Mouse (Mus musculus) lung, embryonic 14.5 days (tissue): Measurements from ENCODE around the gene Shisa9. TPM values are rescaled to one million over a fixed set of nuclear protein-coding genes. Genes with fewer than 3 reads are reported as not detected.
"Not testable (repeated sequence)": the region's sequence is repeated elsewhere in the genome, so short reads cannot be mapped to it uniquely, and the experiment has no call there.

Experiments
- ATAC-seq: fragments of 200-750 bp; cut with Nextera tagmentation; 2 replicates; pipeline ENCODE4 v1.8.0; 2017; ENCODE audit warnings: mild to moderate bottlenecking, moderate TSS enrichment, moderate library complexity; ENCODE audit not compliant: insufficient read depth
- DNase-seq: peaks from one replicate; pipeline ENCODE4 v3.0.0-alpha.2; 2015
- H3K27ac ChIP-seq: fragments of 300-500 bp; sonication (generic); 2 replicates; pipeline ENCODE4 v1.5.1; 2014; ENCODE audit warnings: low read depth, mild to moderate bottlenecking, moderate library complexity
- H3K27me3 ChIP-seq: fragments of 300-500 bp; sonication (generic); 2 replicates; pipeline ENCODE4 v1.6.1; 2014; ENCODE audit warnings: low read length, control low read depth; ENCODE audit not compliant: insufficient read depth
- H3K36me3 ChIP-seq: fragments of 300-500 bp; sonication (generic); 2 replicates; pipeline ENCODE4 v1.6.1; 2014; ENCODE audit warnings: control low read depth; ENCODE audit not compliant: insufficient read depth
- H3K4me1 ChIP-seq: fragments of 300-500 bp; sonication (generic); 2 replicates; pipeline ENCODE4 v1.6.1; 2014; ENCODE audit warnings: antibody characterized with exemption, control low read depth; ENCODE audit not compliant: insufficient read depth
- H3K4me2 ChIP-seq: fragments of 300-500 bp; sonication (generic); 2 replicates; pipeline ENCODE4 v1.6.1; 2014; ENCODE audit warnings: mild to moderate bottlenecking
- H3K4me3 ChIP-seq: fragments of 300-500 bp; sonication (generic); 2 replicates; pipeline ENCODE4 v1.5.1; 2014; ENCODE audit warnings: low read depth, low read length
- H3K9ac ChIP-seq: fragments of 300-500 bp; sonication (generic); 2 replicates; pipeline ENCODE4 v1.6.1; 2014
- H3K9me3 ChIP-seq: fragments of 300-500 bp; sonication (generic); 2 replicates; pipeline ENCODE4 v1.6.1; 2016; ENCODE audit warnings: low read depth, low read length, control low read depth
- CTCF ChIP-seq: IDR thresholded peaks from 2 replicates; pipeline ENCODE4 v1.5.1; 2016; ENCODE audit warnings: antibody characterized with exemption, low read depth
- WGBS: fragments of 180-500 bp; shearing (Covaris S2); extraction: QIAGEN DNeasy Blood & Tissue Kit; methylation state at CpG from one replicate; pipeline ENCODE4 v1.1.7; 2014; 5-methylcytosine and 5-hydroxymethylcytosine counted together
- polyA plus RNA-seq: library from polyadenylated mRNA; unstranded; fragments of >200 nt; fragmentation: Nextera tagmentation; extraction: Ambion mirVana; gene quantifications from 2 replicates; pipeline ENCODE4 v1.2.1, GENCODE M21; 2014

Gene Shisa9
- polyA plus RNA-seq = 4.5 and 5.8 TPM in 2 replicates

GRCm38 (mm10) chr16:11983616-11984270 is at the start of gene Shisa9:
Shisa9 (plus strand) TSS chr16:11984113.
- ATAC-seq = peak; percentile 76
- no peaks in the 10 kb centered on the region for H3K36me3 ChIP-seq
- H3K4me1 ChIP-seq = no peaks in the 10 kb centered on the region
- H3K4me3 ChIP-seq = peak within 1 kb of the TSS; percentile 58
- no peaks in the 10 kb centered on the region for H3K9me3 ChIP-seq
- peak; percentile 32 for DNase-seq
- peak within 1 kb of the TSS; percentile 96 for H3K4me2 ChIP-seq
- under 1% methylated on average over 41 of the region's 42 CpGs for WGBS
- TF ChIP-seq CTCF = 0 out of 2 replicates have a peak, but pooled peaks have one; percentile 3
- no peak within 1 kb of the TSS for H3K27ac ChIP-seq
- peak within 1 kb of the TSS; percentile 46 for H3K9ac ChIP-seq
- peaks cover 66% of the 10 kb centered on the region for H3K27me3 ChIP-seq

- DNase-seq (peak; percentile 74), ATAC-seq (no peak)
- no peak overlapping the region for H3K27ac ChIP-seq
- H3K4me2 ChIP-seq = no peak overlapping the region
- no peak overlapping the region for H3K4me3 ChIP-seq
- no peaks in the 10 kb centered on the region for H3K36me3 ChIP-seq
- no peaks in the 10 kb centered on the region for H3K27me3 ChIP-seq
- H3K9me3 ChIP-seq = no peaks in the 10 kb centered on the region
- H3K9ac ChIP-seq = no peak overlapping the region
- peak; percentile 79 for TF ChIP-seq CTCF
- H3K4me1 ChIP-seq = no peaks in the 10 kb centered on the region
These were observed 43.4 kb upstream of the Shisa9 start for GRCm38 (mm10) chr16:11940477-11940876.

- Histone ChIP-seq H3K4me1 (no peaks in the 10 kb centered on the region), H3K4me2 (no peak overlapping the region), H3K27ac (no peak overlapping the region), H3K27me3 (no peaks in the 10 kb centered on the region), H3K4me3 (no peak overlapping the region), H3K36me3 (no peaks in the 10 kb centered on the region), H3K9ac (no peak overlapping the region), H3K9me3 (no peaks in the 10 kb centered on the region)
- DNase-seq (no peak), ATAC-seq (no peak)
- no peak for TF ChIP-seq CTCF
- WGBS = 82% methylated on average over 1 of the region's 1 CpGs
These were observed 23.2 kb upstream of the Shisa9 start for GRCm38 (mm10) chr16:11960691-11961090.

GRCm38 (mm10) chr16:11966041-11966440 is 17.9 kb upstream of the Shisa9 start:
- Histone ChIP-seq H3K9ac (no peak overlapping the region), H3K4me1 (no peaks in the 10 kb centered on the region), H3K9me3 (no peaks in the 10 kb centered on the region), H3K27me3 (no peaks in the 10 kb centered on the region), H3K27ac (no peak overlapping the region), H3K4me2 (no peak overlapping the region), H3K4me3 (no peak overlapping the region), H3K36me3 (no peaks in the 10 kb centered on the region)
- TF ChIP-seq CTCF = no peak
- ATAC-seq = no peak
- WGBS = 88% methylated on average over 8 of the region's 8 CpGs
- no peak for DNase-seq

- H3K27ac ChIP-seq, H3K27me3 ChIP-seq, H3K4me3 ChIP-seq, H3K4me1 ChIP-seq, H3K4me2 ChIP-seq, H3K36me3 ChIP-seq, DNase-seq, H3K9me3 ChIP-seq, ATAC-seq, H3K9ac ChIP-seq: not testable (repeated sequence)
- 76% methylated on average over 2 of the region's 5 CpGs for WGBS
These were observed 17.1 kb upstream of the Shisa9 start for GRCm38 (mm10) chr16:11966810-11967209.

- Histone ChIP-seq H3K4me3 (no peak overlapping the region), H3K27me3 (no peaks in the 10 kb centered on the region), H3K4me1 (no peaks in the 10 kb centered on the region), H3K27ac (no peak overlapping the region), H3K9me3 (no peaks in the 10 kb centered on the region), H3K36me3 (no peaks in the 10 kb centered on the region), H3K9ac (no peak overlapping the region), H3K4me2 (no peak overlapping the region)
- ATAC-seq (no peak), DNase-seq (no peak)
- 69% methylated on average over 2 of the region's 2 CpGs for WGBS
- TF ChIP-seq CTCF = peak; percentile 37
These were observed 16.3 kb upstream of the Shisa9 start for GRCm38 (mm10) chr16:11967579-11967978.

GRCm38 (mm10) chr16:11973707-11974106 is 10.2 kb upstream of the Shisa9 start:
- ATAC-seq = no peak
- no peak for TF ChIP-seq CTCF

GRCm38 (mm10) chr16:11976737-11977136 is 7.2 kb upstream of the Shisa9 start:
- DNase-seq = no peak
- H3K9ac ChIP-seq = no peak overlapping the region
- no peaks in the 10 kb centered on the region for H3K4me1 ChIP-seq
- H3K36me3 ChIP-seq = no peaks in the 10 kb centered on the region
- no peak for ATAC-seq
- H3K4me3 ChIP-seq = no peak overlapping the region
- WGBS = 69% methylated on average over 2 of the region's 2 CpGs
- H3K4me2 ChIP-seq = no peak overlapping the region
- TF ChIP-seq CTCF = no peak
- H3K27ac ChIP-seq = no peak overlapping the region
- H3K9me3 ChIP-seq = no peaks in the 10 kb centered on the region
- peaks cover 8% of the 10 kb centered on the region; the same call in 1 of the 2 replicates for H3K27me3 ChIP-seq

More at GRCm38 (mm10) chr16:11973707-11974106, 10.2 kb upstream of the Shisa9 start:
- Histone ChIP-seq H3K4me3 (no peak overlapping the region), H3K4me2 (no peak overlapping the region), H3K4me1 (no peaks in the 10 kb centered on the region), H3K9ac (no peak overlapping the region), H3K27ac (no peak overlapping the region), H3K27me3 (no peaks in the 10 kb centered on the region), H3K9me3 (no peaks in the 10 kb centered on the region), H3K36me3 (no peaks in the 10 kb centered on the region)
- WGBS = 54% methylated on average over 4 of the region's 4 CpGs
- no peak for DNase-seq
